Mouse (Mus musculus) hindbrain, embryonic 14.5 days (tissue): ENCODE data around the gene Senp6. TPM values are rescaled to one million over a fixed set of nuclear protein-coding genes. Genes with fewer than 3 reads are reported as not detected.
"Not testable (repeated sequence)": the region's sequence is repeated elsewhere in the genome, so short reads cannot be mapped to it uniquely, and the experiment has no call there.

Experiments
- ATAC-seq: fragments of 200-750 bp; cut with Nextera tagmentation; 2 replicates; pipeline ENCODE4 v1.8.0; 2017; ENCODE audit warnings: moderate number of reproducible peaks, mild to moderate bottlenecking, moderate TSS enrichment, moderate library complexity; ENCODE audit not compliant: low FRiP score
- DNase-seq: peaks from one replicate; pipeline ENCODE4 v3.0.0-alpha.2; 2015; ENCODE audit warnings: low spot score
- H3K27ac ChIP-seq: fragments of 300-500 bp; sonication (generic); 2 replicates; pipeline ENCODE4 v1.5.1; 2014; ENCODE audit warnings: mild to moderate bottlenecking, moderate library complexity
- H3K27me3 ChIP-seq: fragments of 300-500 bp; sonication (generic); 2 replicates; pipeline ENCODE4 v1.6.1; 2014; ENCODE audit warnings: mild to moderate bottlenecking, low read length, mixed read lengths; ENCODE audit not compliant: control insufficient read depth, insufficient read depth
- H3K36me3 ChIP-seq: fragments of 300-500 bp; sonication (generic); replicated peaks from 2 replicates; pipeline ENCODE4 v1.6.1; 2014; ENCODE audit not compliant: control insufficient read depth, insufficient read depth
- H3K4me1 ChIP-seq: fragments of 300-500 bp; sonication (generic); replicated peaks from 2 replicates; pipeline ENCODE4 v1.6.1; 2014; ENCODE audit warnings: antibody characterized with exemption, low read length, mixed read lengths; ENCODE audit not compliant: control insufficient read depth, insufficient read depth
- H3K4me2 ChIP-seq: fragments of 300-500 bp; sonication (generic); replicated peaks from 2 replicates; pipeline ENCODE4 v1.6.1; 2014; ENCODE audit warnings: mild to moderate bottlenecking, moderate library complexity
- H3K4me3 ChIP-seq: fragments of 300-500 bp; sonication (generic); replicated peaks from 2 replicates; pipeline ENCODE4 v1.5.1; 2014; ENCODE audit warnings: mild to moderate bottlenecking, low read length
- H3K9ac ChIP-seq: fragments of 300-500 bp; sonication (generic); 2 replicates; pipeline ENCODE4 v1.6.1; 2014
- H3K9me3 ChIP-seq: fragments of 300-500 bp; sonication (generic); 2 replicates; pipeline ENCODE4 v1.6.1; 2016; ENCODE audit warnings: low read length; ENCODE audit not compliant: control insufficient read depth
- WGBS: fragments of 180-500 bp; shearing (Covaris S2); extraction: QIAGEN DNeasy Blood & Tissue Kit; methylation state at CpG from one replicate; pipeline ENCODE4 v1.1.7; 2014; 5-methylcytosine and 5-hydroxymethylcytosine counted together
- polyA plus RNA-seq: library from polyadenylated mRNA; unstranded; fragments of >200 nt; fragmentation: Nextera tagmentation; extraction: Ambion mirVana; gene quantifications from 2 replicates; pipeline ENCODE4 v1.2.1, GENCODE M21; 2014

Gene Senp6
- polyA plus RNA-seq, 1 experiment from 2014 or later, result 61.1 TPM

- H3K27me3 ChIP-seq, result no peaks in the 10 kb centered on the region
- ATAC-seq, result no peak
- no peaks in the 10 kb centered on the region for H3K9me3 ChIP-seq
- no peak for DNase-seq
- no peaks in the 10 kb centered on the region for H3K4me1 ChIP-seq
- H3K27ac ChIP-seq, result no peak overlapping the region
- H3K36me3 ChIP-seq, result no peaks in the 10 kb centered on the region
- no peak overlapping the region for H3K4me2 ChIP-seq
- WGBS, result 4% methylated on average over 2 of the region's 2 CpGs
- H3K9ac ChIP-seq, result no peak overlapping the region
- H3K4me3 ChIP-seq, result no peak overlapping the region
Observed at GRCm38 (mm10) chr9:80039296-80039815, 27.3 kb upstream of the Senp6 start.

GRCm38 (mm10) chr9:80044301-80044700 lies 22.4 kb upstream of the Senp6 start:
- ATAC-seq, result not testable (repeated sequence)

GRCm38 (mm10) chr9:80049271-80049670 lies 17.4 kb upstream of the Senp6 start:
- not testable (repeated sequence) for H3K27ac ChIP-seq, H3K9me3 ChIP-seq, H3K9ac ChIP-seq, H3K4me3 ChIP-seq, H3K4me2 ChIP-seq, ATAC-seq, DNase-seq, H3K4me1 ChIP-seq, H3K27me3 ChIP-seq, H3K36me3 ChIP-seq
- WGBS, result 55% methylated on average over 5 of the region's 5 CpGs

More at GRCm38 (mm10) chr9:80044301-80044700, 22.4 kb upstream of the Senp6 start:
- not testable (repeated sequence) for H3K4me3 ChIP-seq, H3K4me2 ChIP-seq, H3K4me1 ChIP-seq, DNase-seq, H3K27ac ChIP-seq, H3K36me3 ChIP-seq, H3K9me3 ChIP-seq, H3K27me3 ChIP-seq, H3K9ac ChIP-seq
- 87% methylated on average over 4 of the region's 4 CpGs for WGBS

- DNase-seq, result no peak
- WGBS, result 87% methylated on average over 5 of the region's 5 CpGs
Observed at GRCm38 (mm10) chr9:80052951-80053350, 13.8 kb upstream of the Senp6 start.

GRCm38 (mm10) chr9:80057690-80058089 lies 9.0 kb upstream of the Senp6 start:
- 0 out of 2 replicates have a peak, but pooled peaks cover 5% of the 10 kb centered on the region for H3K9me3 ChIP-seq
- H3K4me3 ChIP-seq, result no peak overlapping the region
- H3K27ac ChIP-seq, result no peak overlapping the region
- H3K4me1 ChIP-seq, result no peaks in the 10 kb centered on the region
- no peak overlapping the region for H3K4me2 ChIP-seq
- ATAC-seq (no peak), DNase-seq (no peak)
- H3K9ac ChIP-seq, result no peak overlapping the region
- 83% methylated on average over 2 of the region's 2 CpGs for WGBS
- no peaks in the 10 kb centered on the region for H3K36me3 ChIP-seq
- H3K27me3 ChIP-seq, result no peaks in the 10 kb centered on the region

More at GRCm38 (mm10) chr9:80052951-80053350, 13.8 kb upstream of the Senp6 start:
- Histone ChIP-seq H3K36me3 (no peaks in the 10 kb centered on the region), H3K4me1 (no peaks in the 10 kb centered on the region), H3K9ac (no peak overlapping the region), H3K4me2 (no peak overlapping the region), H3K4me3 (no peak overlapping the region), H3K9me3 (0 out of 2 replicates have a peak, but pooled peaks cover 5% of the 10 kb centered on the region), H3K27me3 (no peaks in the 10 kb centered on the region), H3K27ac (no peak overlapping the region)
- ATAC-seq, result no peak

GRCm38 (mm10) chr9:80065495-80065894 lies 1.2 kb upstream of the Senp6 start:
- DNase-seq, H3K9me3 ChIP-seq, ATAC-seq, H3K4me3 ChIP-seq, H3K36me3 ChIP-seq, H3K4me2 ChIP-seq, H3K27me3 ChIP-seq, H3K9ac ChIP-seq: not testable (repeated sequence)
- Histone ChIP-seq H3K27ac (peak overlapping the region; percentile 100; the same call in 1 of the 2 replicates), H3K4me1 (peaks cover 19% of the 10 kb centered on the region)
- 71% methylated on average over 2 of the region's 2 CpGs for WGBS

GRCm38 (mm10) chr9:80067221-80068027 lies 721 bp downstream of the Senp6 start:
- no peaks in the 10 kb centered on the region for H3K36me3 ChIP-seq
- H3K27me3 ChIP-seq, result no peaks in the 10 kb centered on the region
- ATAC-seq (peak; percentile 83), DNase-seq (peak; percentile 69)
- H3K9me3 ChIP-seq, result no peaks in the 10 kb centered on the region
- peak overlapping the region; percentile 100 for H3K27ac ChIP-seq
- peaks cover 27% of the 10 kb centered on the region for H3K4me1 ChIP-seq
- peak overlapping the region; percentile 94 for H3K9ac ChIP-seq
- peak overlapping the region; percentile 63 for H3K4me2 ChIP-seq
- H3K4me3 ChIP-seq, result peak overlapping the region; percentile 95
- WGBS, result under 1% methylated on average over 77 of the region's 93 CpGs

- Histone ChIP-seq H3K4me3 (peak overlapping the region; percentile 95), H3K27me3 (no peaks in the 10 kb centered on the region), H3K36me3 (no peaks in the 10 kb centered on the region), H3K27ac (peak overlapping the region; percentile 100), H3K4me1 (peaks cover 29% of the 10 kb centered on the region), H3K4me2 (peak overlapping the region; percentile 63), H3K9ac (peak overlapping the region; percentile 94), H3K9me3 (no peaks in the 10 kb centered on the region)
- no peak; the same call in 1 of the 2 replicates for ATAC-seq
- peak; percentile 36 for DNase-seq
- WGBS, result 1% methylated on average over 18 of the region's 18 CpGs
Observed at GRCm38 (mm10) chr9:80068028-80068515, 1.4 kb downstream of the Senp6 start.

GRCm38 (mm10) chr9:80068735-80069315 lies 2.1 kb downstream of the Senp6 start:
- Histone ChIP-seq H3K9ac (peak overlapping the region; percentile 94), H3K4me3 (peak overlapping the region; percentile 95), H3K4me1 (peaks cover 36% of the 10 kb centered on the region), H3K36me3 (no peaks in the 10 kb centered on the region), H3K9me3 (no peaks in the 10 kb centered on the region), H3K4me2 (peak overlapping the region; percentile 63), H3K27ac (no peak overlapping the region), H3K27me3 (no peaks in the 10 kb centered on the region)
- WGBS, result 39% methylated on average over 11 of the region's 11 CpGs
- ATAC-seq, result no peak
- DNase-seq, result no peak
